Mouse (Mus musculus): ENCODE measurements around the gene Mamstr. TPM values are rescaled to one million over a fixed set of nuclear protein-coding genes. Genes with fewer than 3 reads are reported as not detected.

The Mamstr gene
- polyA plus RNA-seq (2015; fragmentation: Nextera tagmentation; extraction: Ambion mirVana): 10.9 and 14.2 TPM in 2 replicates

DNA sequence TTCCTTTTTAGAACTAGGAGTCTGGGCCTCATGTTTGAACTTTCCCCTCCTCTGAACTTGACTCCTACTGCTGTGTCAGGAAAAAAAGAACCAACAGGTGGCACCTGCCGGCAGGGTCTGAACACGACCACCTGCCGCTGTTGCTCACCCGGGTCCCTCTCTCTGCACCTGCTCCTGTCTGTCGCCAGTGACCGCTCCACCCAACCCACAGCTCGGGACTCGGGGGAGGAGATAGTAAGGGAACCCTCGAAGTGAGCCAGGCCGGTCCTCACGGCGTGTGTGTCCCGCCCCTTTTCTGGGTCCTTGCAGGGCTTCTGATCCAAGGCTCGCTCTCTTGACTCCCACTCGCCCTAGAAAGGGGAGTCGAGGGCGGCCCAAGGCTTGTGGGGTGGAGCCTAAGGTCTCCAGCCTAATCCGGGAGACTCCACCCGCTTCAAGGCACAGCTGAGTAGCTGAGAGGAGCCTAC is at the start of gene Mamstr:
TSS of gene Mamstr (plus strand) at position 417 of the 467 bp plus-strand sequence.
- Histone ChIP-seq H3K4me2 (ENCODE audit: low read depth, low read length) (no peak within 1 kb of the TSS), H3K9me3 (replicated peaks; ENCODE audit: control insufficient read depth, low read length) (no peaks in the 10 kb centered on the region), H3K4me1 (ENCODE audit: control insufficient read depth, insufficient read depth, low read length) (peaks cover 49% of the 10 kb centered on the region), H3K27ac (ENCODE audit: low read length) (peak within 1 kb of the TSS; percentile 38; the same call in 1 of the 2 replicates), H3K36me3 (ENCODE audit: control insufficient read depth, insufficient read depth, low read length) (0 out of 2 replicates have a peak, but pooled peaks cover 3% of the 10 kb centered on the region), H3K4me3 (replicated peaks; ENCODE audit: low read length) (no peak within 1 kb of the TSS), H3K9ac (ENCODE audit: low read length) (no peak within 1 kb of the TSS), H3K27me3 (ENCODE audit: control insufficient read depth, insufficient read depth, low read length) (no peaks in the 10 kb centered on the region)
- no peak for ATAC-seq (ENCODE audit: insufficient read depth, low FRiP score)
- WGBS: 28% methylated on average over 19 of the region's 19 CpGs

DNA sequence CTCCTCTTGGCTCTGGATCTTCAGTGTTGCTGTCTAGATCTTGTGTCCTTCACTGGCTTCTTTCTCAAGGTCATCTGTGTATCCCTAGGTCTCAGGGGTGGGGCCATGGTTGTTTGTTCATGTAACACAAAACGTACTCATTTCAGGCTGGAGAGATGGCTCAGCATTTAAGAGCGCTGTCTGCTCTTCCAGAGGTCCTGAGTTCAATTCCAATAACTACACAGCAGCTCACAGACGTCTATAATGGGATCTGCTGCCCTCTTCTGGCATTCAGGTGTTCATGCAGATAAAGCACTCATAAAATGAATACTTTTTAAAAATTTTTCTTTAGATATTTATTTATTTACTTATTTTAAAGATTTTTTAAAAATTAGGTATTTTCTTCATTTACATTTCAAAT is 48.9 kb upstream of the Mamstr start:
- H3K36me3 ChIP-seq (ENCODE audit: control insufficient read depth, insufficient read depth, low read length): peaks cover 3% of the 10 kb centered on the region
- H3K9me3 ChIP-seq (replicated peaks; ENCODE audit: control insufficient read depth, low read length): no peaks in the 10 kb centered on the region
- no peaks in the 10 kb centered on the region for H3K27me3 ChIP-seq (ENCODE audit: control insufficient read depth, insufficient read depth, low read length)
- H3K4me3 ChIP-seq (replicated peaks; ENCODE audit: low read length): no peak overlapping the region
- 55% methylated on average over 3 of the region's 3 CpGs for WGBS
- ATAC-seq (ENCODE audit: insufficient read depth, low FRiP score): no peak
- H3K4me1 ChIP-seq (ENCODE audit: control insufficient read depth, insufficient read depth, low read length): peaks cover 4% of the 10 kb centered on the region; the same call in 1 of the 2 replicates
- H3K9ac ChIP-seq (ENCODE audit: low read length): no peak overlapping the region
- H3K27ac ChIP-seq (ENCODE audit: low read length): no peak overlapping the region
- H3K4me2 ChIP-seq (ENCODE audit: low read depth, low read length): no peak overlapping the region

DNA sequence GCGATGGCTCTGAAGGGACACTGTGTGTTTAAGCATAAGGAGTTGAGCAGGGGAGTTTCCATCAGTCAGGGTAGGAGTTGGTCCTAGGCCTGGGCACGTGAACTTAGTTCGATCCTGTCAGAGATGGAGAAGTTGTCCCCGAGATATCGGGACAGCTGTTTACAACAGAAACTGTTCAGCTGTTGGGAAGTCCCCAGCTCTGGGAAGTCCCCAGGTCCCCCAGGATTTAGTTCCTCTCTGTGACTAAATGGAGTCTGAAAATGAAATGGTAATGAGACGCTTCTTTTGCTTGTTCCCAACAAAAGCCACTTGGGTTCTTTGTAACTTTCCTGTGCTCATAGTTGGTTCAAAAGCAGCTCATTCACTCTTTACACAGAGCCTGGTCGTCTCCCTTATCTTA is 47.9 kb upstream of the Mamstr start:
- Histone ChIP-seq H3K27ac (ENCODE audit: low read length) (no peak overlapping the region), H3K4me2 (ENCODE audit: low read depth, low read length) (no peak overlapping the region), H3K36me3 (ENCODE audit: control insufficient read depth, insufficient read depth, low read length) (no peaks in the 10 kb centered on the region), H3K9ac (ENCODE audit: low read length) (no peak overlapping the region), H3K4me3 (replicated peaks; ENCODE audit: low read length) (no peak overlapping the region), H3K27me3 (ENCODE audit: control insufficient read depth, insufficient read depth, low read length) (no peaks in the 10 kb centered on the region), H3K4me1 (ENCODE audit: control insufficient read depth, insufficient read depth, low read length) (peaks cover 4% of the 10 kb centered on the region; the same call in 1 of the 2 replicates), H3K9me3 (replicated peaks; ENCODE audit: control insufficient read depth, low read length) (no peaks in the 10 kb centered on the region)
- ATAC-seq (ENCODE audit: insufficient read depth, low FRiP score): no peak
- 70% methylated on average over 7 of the region's 7 CpGs for WGBS

DNA sequence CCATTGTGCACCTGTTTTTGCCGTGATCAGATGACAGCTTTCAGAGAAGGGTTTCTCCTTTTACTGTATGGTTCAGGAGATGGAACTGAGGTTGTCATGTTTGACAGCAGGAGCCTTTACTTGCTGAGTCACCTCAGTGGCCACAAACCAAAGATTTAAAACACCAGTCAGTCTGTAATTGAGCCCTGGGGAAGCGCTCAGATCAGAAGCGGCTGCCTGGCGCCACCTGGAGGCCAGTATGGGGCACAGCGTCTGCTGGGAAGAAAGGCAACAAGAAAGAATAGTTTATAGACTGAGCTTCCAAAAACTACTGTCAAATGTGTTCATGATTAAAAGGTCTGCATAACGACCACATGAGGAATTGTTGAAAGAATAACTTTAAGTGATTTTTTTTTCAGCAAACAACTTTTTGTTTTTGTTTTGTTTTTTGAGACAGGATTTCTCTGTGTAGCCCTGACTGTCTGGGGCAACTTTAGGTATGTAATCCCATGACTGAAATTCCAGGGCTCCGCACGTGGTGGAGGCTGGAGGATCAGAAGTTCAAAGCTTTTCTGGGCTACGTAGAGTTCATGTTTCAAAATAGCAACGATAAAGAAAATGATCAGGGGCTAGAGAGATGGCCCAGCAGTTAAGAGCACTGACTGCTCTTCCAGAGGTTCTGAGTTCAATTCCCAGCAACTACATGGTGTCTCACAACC is 46.5 kb upstream of the Mamstr start:
- Histone ChIP-seq H3K27ac (ENCODE audit: low read length) (no peak overlapping the region), H3K4me3 (replicated peaks; ENCODE audit: low read length) (no peak overlapping the region), H3K4me2 (ENCODE audit: low read depth, low read length) (no peak overlapping the region), H3K36me3 (ENCODE audit: control insufficient read depth, insufficient read depth, low read length) (no peaks in the 10 kb centered on the region), H3K4me1 (ENCODE audit: control insufficient read depth, insufficient read depth, low read length) (peaks cover 4% of the 10 kb centered on the region; the same call in 1 of the 2 replicates), H3K27me3 (ENCODE audit: control insufficient read depth, insufficient read depth, low read length) (no peaks in the 10 kb centered on the region), H3K9me3 (replicated peaks; ENCODE audit: control insufficient read depth, low read length) (no peaks in the 10 kb centered on the region), H3K9ac (ENCODE audit: low read length) (no peak overlapping the region)
- ATAC-seq (ENCODE audit: insufficient read depth, low FRiP score): no peak
- 21% methylated on average over 10 of the region's 10 CpGs for WGBS

DNA sequence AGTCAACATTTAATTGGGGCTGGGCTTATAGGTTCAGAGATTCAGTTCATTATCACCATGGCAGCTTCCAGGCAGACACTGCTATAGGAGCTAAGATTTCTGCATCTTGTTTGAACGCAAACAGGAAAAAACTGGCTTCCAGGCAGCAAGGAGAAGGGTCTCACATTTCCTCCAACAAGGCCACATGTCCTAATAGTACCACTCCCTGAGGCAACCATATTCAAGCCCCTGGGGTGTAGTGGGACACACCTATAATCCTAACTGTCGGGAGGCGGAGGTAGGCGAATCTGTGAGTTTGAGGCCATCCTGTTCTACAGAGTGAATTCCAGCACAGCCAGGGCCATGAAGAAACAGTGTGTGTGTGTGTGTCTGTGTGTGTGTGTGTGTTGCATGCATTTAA is 44.6 kb upstream of the Mamstr start:
- WGBS: 83% methylated on average over 4 of the region's 4 CpGs
- H3K4me1 ChIP-seq (ENCODE audit: control insufficient read depth, insufficient read depth, low read length): peaks cover 6% of the 10 kb centered on the region; the same call in 1 of the 2 replicates
- H3K9me3 ChIP-seq (replicated peaks; ENCODE audit: control insufficient read depth, low read length): no peaks in the 10 kb centered on the region
- H3K27me3 ChIP-seq (ENCODE audit: control insufficient read depth, insufficient read depth, low read length): no peaks in the 10 kb centered on the region
- H3K4me3 ChIP-seq (replicated peaks; ENCODE audit: low read length): no peak overlapping the region
- no peak for ATAC-seq (ENCODE audit: insufficient read depth, low FRiP score)
- no peak overlapping the region for H3K4me2 ChIP-seq (ENCODE audit: low read depth, low read length)
- no peaks in the 10 kb centered on the region for H3K36me3 ChIP-seq (ENCODE audit: control insufficient read depth, insufficient read depth, low read length)
- H3K9ac ChIP-seq (ENCODE audit: low read length): no peak overlapping the region
- H3K27ac ChIP-seq (ENCODE audit: low read length): no peak overlapping the region

DNA sequence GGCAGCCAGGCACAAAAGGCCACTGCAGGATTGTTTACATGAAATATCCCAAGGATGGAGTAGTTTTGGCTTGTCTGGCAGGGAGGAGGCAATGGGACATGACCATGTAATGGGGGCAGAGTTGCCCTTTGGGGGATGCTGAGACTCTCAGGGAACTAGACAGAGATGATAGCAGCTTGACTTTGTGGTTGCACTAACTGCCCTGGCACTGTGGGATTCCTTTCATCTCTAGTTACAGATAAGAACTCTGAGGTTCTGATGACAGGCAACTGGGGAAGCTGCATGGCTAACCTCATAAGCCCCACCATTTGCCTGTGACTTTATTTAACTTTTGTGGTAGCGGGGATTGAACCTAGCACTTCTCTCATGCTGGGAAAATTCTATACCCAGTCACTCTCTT is 43.7 kb upstream of the Mamstr start:
- Histone ChIP-seq H3K9ac (ENCODE audit: low read length) (no peak overlapping the region), H3K4me1 (ENCODE audit: control insufficient read depth, insufficient read depth, low read length) (peaks cover 6% of the 10 kb centered on the region; the same call in 1 of the 2 replicates), H3K4me2 (ENCODE audit: low read depth, low read length) (no peak overlapping the region), H3K27ac (ENCODE audit: low read length) (no peak overlapping the region), H3K27me3 (ENCODE audit: control insufficient read depth, insufficient read depth, low read length) (no peaks in the 10 kb centered on the region), H3K36me3 (ENCODE audit: control insufficient read depth, insufficient read depth, low read length) (no peaks in the 10 kb centered on the region), H3K9me3 (replicated peaks; ENCODE audit: control insufficient read depth, low read length) (no peaks in the 10 kb centered on the region), H3K4me3 (replicated peaks; ENCODE audit: low read length) (no peak overlapping the region)
- no peak for ATAC-seq (ENCODE audit: insufficient read depth, low FRiP score)
- WGBS: 78% methylated on average over 1 of the region's 1 CpGs

DNA sequence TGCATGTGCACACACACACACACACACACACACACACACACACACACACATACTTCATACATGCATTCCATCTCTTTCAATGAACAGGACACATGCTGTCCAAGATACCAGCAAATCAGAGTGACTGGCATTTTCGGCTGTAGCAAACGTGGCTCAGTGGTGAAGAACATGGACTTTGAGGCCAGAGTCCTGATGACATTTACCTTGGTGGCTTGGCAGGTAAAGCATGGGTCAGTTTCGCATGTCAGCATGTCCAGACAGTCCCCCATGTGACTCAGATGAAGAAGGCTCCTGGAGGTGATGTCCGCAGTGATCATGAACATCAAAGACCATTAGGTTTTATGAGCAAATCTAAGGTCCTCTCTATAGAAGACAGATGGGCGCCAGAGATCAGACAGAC is 42.8 kb upstream of the Mamstr start:
- Histone ChIP-seq H3K9me3 (replicated peaks; ENCODE audit: control insufficient read depth, low read length) (no peaks in the 10 kb centered on the region), H3K27ac (ENCODE audit: low read length) (no peak overlapping the region), H3K4me1 (ENCODE audit: control insufficient read depth, insufficient read depth, low read length) (peaks cover 6% of the 10 kb centered on the region; the same call in 1 of the 2 replicates), H3K4me2 (ENCODE audit: low read depth, low read length) (no peak overlapping the region), H3K4me3 (replicated peaks; ENCODE audit: low read length) (no peak overlapping the region), H3K9ac (ENCODE audit: low read length) (no peak overlapping the region), H3K36me3 (ENCODE audit: control insufficient read depth, insufficient read depth, low read length) (no peaks in the 10 kb centered on the region), H3K27me3 (ENCODE audit: control insufficient read depth, insufficient read depth, low read length) (no peaks in the 10 kb centered on the region)
- 86% methylated on average over 5 of the region's 5 CpGs for WGBS
- no peak for ATAC-seq (ENCODE audit: insufficient read depth, low FRiP score)

DNA sequence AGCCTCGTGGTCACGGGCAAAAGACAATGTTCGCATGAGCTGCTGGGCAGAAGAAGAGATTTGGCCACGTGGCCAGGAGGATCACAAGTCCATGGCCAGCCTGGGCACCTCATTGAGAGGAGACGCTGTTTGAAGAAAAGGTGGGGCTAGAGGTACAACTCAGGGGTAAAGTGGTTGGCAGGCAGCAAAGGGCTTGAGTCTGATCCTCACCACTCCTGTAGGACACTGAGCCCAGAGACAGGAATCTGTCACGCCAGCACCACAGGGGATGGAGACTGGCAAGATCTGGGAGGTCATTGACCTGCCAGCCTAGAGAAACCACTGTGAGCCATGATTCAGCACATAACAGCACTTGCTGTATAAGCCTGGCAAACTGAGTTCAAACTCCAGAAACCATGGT is 42.2 kb upstream of the Mamstr start:
- ATAC-seq (ENCODE audit: insufficient read depth, low FRiP score): no peak
- Histone ChIP-seq H3K4me1 (ENCODE audit: control insufficient read depth, insufficient read depth, low read length) (peaks cover 6% of the 10 kb centered on the region; the same call in 1 of the 2 replicates), H3K9me3 (replicated peaks; ENCODE audit: control insufficient read depth, low read length) (no peaks in the 10 kb centered on the region), H3K4me2 (ENCODE audit: low read depth, low read length) (no peak overlapping the region), H3K9ac (ENCODE audit: low read length) (no peak overlapping the region), H3K36me3 (ENCODE audit: control insufficient read depth, insufficient read depth, low read length) (no peaks in the 10 kb centered on the region), H3K27ac (ENCODE audit: low read length) (no peak overlapping the region), H3K27me3 (ENCODE audit: control insufficient read depth, insufficient read depth, low read length) (no peaks in the 10 kb centered on the region), H3K4me3 (replicated peaks; ENCODE audit: low read length) (no peak overlapping the region)
- 85% methylated on average over 6 of the region's 6 CpGs for WGBS

DNA sequence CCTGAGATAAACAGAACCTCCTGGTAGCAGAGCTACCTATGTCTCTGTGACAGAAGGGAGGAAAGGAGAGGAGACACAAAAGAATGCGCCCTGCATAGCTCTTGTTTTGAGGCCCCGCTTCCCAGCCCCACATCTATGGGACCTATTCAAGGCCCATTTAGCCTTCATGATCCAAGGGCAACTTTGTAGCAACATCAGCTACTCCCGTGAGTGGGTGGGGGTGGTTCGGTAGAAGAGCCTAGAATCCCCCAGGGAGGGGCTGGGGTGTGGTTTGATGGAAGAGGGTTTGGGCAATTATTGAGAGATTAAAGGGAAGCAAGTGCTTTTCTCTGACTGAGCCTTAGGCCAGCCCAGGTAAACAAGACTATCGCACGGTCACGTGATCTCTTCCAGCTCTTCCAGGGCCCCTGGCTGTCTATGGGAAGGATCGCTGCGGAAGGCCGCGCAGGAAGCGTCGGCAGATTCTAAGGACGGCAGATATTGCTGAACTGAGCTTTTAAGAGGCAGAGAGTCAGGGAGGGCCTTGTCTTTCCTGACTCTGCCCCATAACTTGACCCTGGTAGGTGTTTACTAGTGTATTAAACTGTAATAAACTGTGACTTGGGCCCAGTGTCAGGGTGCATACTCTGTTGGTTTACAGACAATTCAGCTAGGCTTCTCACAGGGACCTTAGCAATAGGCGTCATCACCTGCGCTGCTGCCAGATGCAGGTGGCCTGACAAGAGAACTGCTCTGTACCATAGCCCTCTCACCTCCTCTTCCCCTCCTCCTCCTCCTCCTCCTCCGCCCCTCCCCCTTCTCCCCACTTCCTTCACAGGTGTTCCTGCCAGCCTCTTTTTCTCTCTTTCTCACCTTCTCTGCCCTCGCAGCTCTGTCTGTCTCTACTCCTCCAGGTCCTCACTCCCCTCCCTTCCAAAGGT is 40.6 kb upstream of the Mamstr start:
- peak; percentile 74 for ATAC-seq (ENCODE audit: insufficient read depth, low FRiP score)
- H3K4me3 ChIP-seq (replicated peaks; ENCODE audit: low read length): no peak overlapping the region
- WGBS: 37% methylated on average over 18 of the region's 18 CpGs
- no peaks in the 10 kb centered on the region for H3K36me3 ChIP-seq (ENCODE audit: control insufficient read depth, insufficient read depth, low read length)
- no peak overlapping the region for H3K27ac ChIP-seq (ENCODE audit: low read length)
- peak overlapping the region; percentile 30 for H3K9ac ChIP-seq (ENCODE audit: low read length)
- H3K9me3 ChIP-seq (replicated peaks; ENCODE audit: control insufficient read depth, low read length): no peaks in the 10 kb centered on the region
- H3K27me3 ChIP-seq (ENCODE audit: control insufficient read depth, insufficient read depth, low read length): no peaks in the 10 kb centered on the region
- H3K4me2 ChIP-seq (ENCODE audit: low read depth, low read length): peak overlapping the region; percentile 3; the same call in 1 of the 2 replicates
- H3K4me1 ChIP-seq (ENCODE audit: control insufficient read depth, insufficient read depth, low read length): peaks cover 6% of the 10 kb centered on the region; the same call in 1 of the 2 replicates
